Mouse (Mus musculus): ENCODE measurements at regions not wholly inside any gene's neighbourhood (a gene's known extent, or its start where the extent isn't known, plus 50 kb on each side); places are given as distances from the start of the nearest gene placed in this dataset.

DNA sequence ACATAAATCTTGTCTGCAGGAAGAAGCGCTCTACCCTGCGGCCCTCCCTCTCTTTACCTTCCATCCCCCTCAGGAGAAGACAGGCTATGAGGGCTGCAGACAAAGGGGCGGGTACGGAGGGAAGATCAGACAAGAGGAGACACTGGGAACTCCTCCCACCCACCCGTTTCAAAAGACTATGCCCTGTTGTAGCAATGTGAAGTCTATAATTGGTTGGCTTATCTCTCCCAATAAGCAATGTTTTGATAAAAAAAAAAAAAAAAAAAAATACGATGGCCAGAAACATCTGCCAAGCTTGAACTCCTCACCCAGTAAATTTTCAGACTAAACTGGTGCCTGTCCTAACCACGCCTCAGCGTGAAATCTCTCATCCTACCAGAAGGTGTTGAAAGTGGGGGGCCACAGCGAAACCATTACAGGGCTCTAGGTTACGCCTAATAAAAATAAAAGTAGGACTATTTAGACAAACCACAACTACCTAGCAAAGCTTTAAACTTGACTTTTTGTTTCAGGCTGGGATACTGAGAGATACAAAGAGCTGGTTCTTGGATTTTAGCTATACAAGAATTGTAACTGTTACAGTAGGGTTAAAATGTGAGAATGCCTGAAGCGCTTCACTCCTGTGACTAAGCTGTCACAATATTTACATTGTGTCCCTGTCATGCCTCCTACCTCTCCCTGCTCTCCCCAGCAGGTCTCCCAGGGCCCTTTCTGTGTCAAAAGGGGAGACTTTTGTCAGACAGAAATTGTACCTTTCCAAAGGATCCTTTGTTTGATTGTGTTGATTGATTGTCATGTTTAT is 88.1 kb upstream of the Ptpn13 start:
- TF ChIP-seq POLR2A (IDR thresholded peaks at IDR 0.05; ENCODE audit: low read depth, low read length): no peak
- no peak for TF ChIP-seq MAFK (IDR thresholded peaks at IDR 0.05; ENCODE audit: insufficient replicate concordance, low read length)
- no peak for TF ChIP-seq IRF4 (IDR thresholded peaks at IDR 0.05; ENCODE audit: low read depth, low read length)
- TF ChIP-seq ETS1 (conservative IDR thresholded peaks at IDR 0.05; ENCODE audit: low read depth, low read length): no peak
- TF ChIP-seq CTCF (conservative IDR thresholded peaks at IDR 0.05 in 1 of 2, IDR thresholded peaks at IDR 0.05 in 1 of 2; ENCODE audit: low read depth in 2 of 2, low read length in 2 of 2): no peak
- no peak for TF ChIP-seq ZKSCAN1 (IDR thresholded peaks at IDR 0.05; ENCODE audit: borderline replicate concordance, low read depth, low read length)
- TF ChIP-seq JUN (IDR thresholded peaks at IDR 0.05; ENCODE audit: insufficient read depth, low read depth, low read length): no peak
- TF ChIP-seq JUND (conservative IDR thresholded peaks at IDR 0.05; ENCODE audit: low read depth, low read length): no peak
- TF ChIP-seq TCF12 (IDR thresholded peaks at IDR 0.05; ENCODE audit: low read depth, low read length): no peak

Data from CH12.LX (cell line).